Mouse (Mus musculus) spleen, adult 12 weeks (tissue): Measurements from ENCODE around the gene Spata31d1a.

Source experiments
- DNase-seq: peaks from one replicate; pipeline ENCODE4 v3.0.0; 2022; ENCODE audit warnings: low spot score

The Spata31d1a gene

GRCm38 (mm10) chr13:59663939-59664712 lies 46.0 kb downstream of the Spata31d1a start:
- DNase-seq, result no peak

- DNase-seq, result no peak
Measured at GRCm38 (mm10) chr13:59661966-59662365, 48.2 kb downstream of the Spata31d1a start.

GRCm38 (mm10) chr13:59661387-59661786 lies 48.7 kb downstream of the Spata31d1a start:
- no peak for DNase-seq

GRCm38 (mm10) chr13:59660371-59660770 lies 49.8 kb downstream of the Spata31d1a start:
- DNase-seq, result no peak

- no peak for DNase-seq
Measured at GRCm38 (mm10) chr13:59657781-59658180, 52.3 kb downstream of the Spata31d1a start.

- no peak for DNase-seq
Measured at GRCm38 (mm10) chr13:59656975-59657388, 53.1 kb downstream of the Spata31d1a start.

- peak; percentile 29 for DNase-seq
Measured at GRCm38 (mm10) chr13:59656316-59656832, 53.8 kb downstream of the Spata31d1a start.

GRCm38 (mm10) chr13:59655718-59656315 lies 54.3 kb downstream of the Spata31d1a start:
- no peak for DNase-seq

GRCm38 (mm10) chr13:59654465-59654864 lies 55.7 kb downstream of the Spata31d1a start:
- no peak for DNase-seq

- no peak for DNase-seq
Measured at GRCm38 (mm10) chr13:59653136-59653535, 57.0 kb downstream of the Spata31d1a start.

GRCm38 (mm10) chr13:59652651-59653050 lies 57.5 kb downstream of the Spata31d1a start:
- no peak for DNase-seq
